Mouse (Mus musculus) thymus, adult 2 months (tissue): ENCODE measurements around the gene Vmp1. TPM values are rescaled to one million over a fixed set of nuclear protein-coding genes. Genes with fewer than 3 reads are reported as not detected.

Experiments used
- DNase-seq: peaks from one replicate; pipeline ENCODE4 v3.0.0; 2021
- H3K27ac ChIP-seq: fragments of 200-500 bp; 2 replicates; pipeline ENCODE4 v1.5.1; 2012; ENCODE audit warnings: low read length, control low read depth; ENCODE audit not compliant: control insufficient read depth, insufficient read depth
- H3K27me3 ChIP-seq: fragments of 200-500 bp; 2 replicates; pipeline ENCODE4 v1.6.1; 2012; ENCODE audit warnings: mild to moderate bottlenecking, low read length, moderate library complexity, mixed read lengths; ENCODE audit not compliant: control insufficient read depth, insufficient read depth
- H3K36me3 ChIP-seq: fragments of 200-500 bp; 2 replicates; pipeline ENCODE4 v1.6.1; 2012; ENCODE audit warnings: mild to moderate bottlenecking, low read length, moderate library complexity; ENCODE audit not compliant: control insufficient read depth, insufficient read depth
- H3K4me1 ChIP-seq: fragments of 200-500 bp; replicated peaks from 2 replicates; pipeline ENCODE4 v1.6.1; 2012; ENCODE audit warnings: low read length; ENCODE audit not compliant: control insufficient read depth, insufficient read depth
- H3K4me3 ChIP-seq: fragments of 200-500 bp; 2 replicates; pipeline ENCODE4 v1.5.1; 2012; ENCODE audit warnings: mild to moderate bottlenecking, low read length, control low read depth, moderate library complexity; ENCODE audit not compliant: control insufficient read depth, insufficient read depth
- CTCF ChIP-seq: fragments of 200-500 bp; IDR thresholded peaks from 2 replicates; pipeline ENCODE4 v1.5.1; 2012; ENCODE audit warnings: mild to moderate bottlenecking, control low read depth, low read length, moderate library complexity, borderline replicate concordance; ENCODE audit not compliant: control insufficient read depth, poor library complexity, insufficient read depth; ENCODE audit errors: extremely low read depth
- POLR2A ChIP-seq: fragments of 200-500 bp; IDR thresholded peaks from 2 replicates; pipeline ENCODE4 v1.6.1; 2012; ENCODE audit warnings: mild to moderate bottlenecking, low read length, control low read depth, moderate library complexity; ENCODE audit not compliant: control insufficient read depth, poor library complexity, insufficient read depth; ENCODE audit errors: extremely low read depth
- WGBS: fragments of 180-500 bp; shearing (Covaris S2); methylation state at CpG from one replicate; pipeline ENCODE4 v1.1.7; 2018; 5-methylcytosine and 5-hydroxymethylcytosine counted together
- polyA plus RNA-seq: library from polyadenylated mRNA; depleted of rRNA; stranded (reverse); fragments of >200 nt; gene quantifications from 2 replicates; pipeline ENCODE4 v1.2.3, GENCODE M21; 2012

Gene Vmp1
- polyA plus RNA-seq, 1 experiment: 36.7 TPM

- Histone ChIP-seq H3K4me3 (peak within 1 kb of the TSS; percentile 61), H3K4me1 (peaks cover 7% of the 10 kb centered on the region), H3K36me3 (peaks cover 5% of the 10 kb centered on the region), H3K27me3 (no peaks in the 10 kb centered on the region), H3K27ac (peak within 1 kb of the TSS; percentile 57)
- TF ChIP-seq CTCF: peak; percentile 55; the same call in 1 of the 2 replicates
- peak; percentile 94 for TF ChIP-seq POLR2A
- under 1% methylated on average over 43 of the region's 43 CpGs for WGBS
- DNase-seq: peak; percentile 98
Measured at GRCm38 (mm10) chr11:86544639-86545299, 138.9 kb downstream of the Vmp1 start, which contains the start of the genes Rps6kb1 and Tubd1. TSS of gene Rps6kb1 (minus strand) at chr11:86544805. TSS of gene Tubd1 (plus strand) at chr11:86544991.

- no peak for TF ChIP-seq CTCF
- no peak for TF ChIP-seq POLR2A
- under 1% methylated on average over 50 of the region's 50 CpGs for WGBS
Measured at GRCm38 (mm10) chr11:86543960-86544638, 139.5 kb downstream of the Vmp1 start.

GRCm38 (mm10) chr11:86542851-86543250, 140.8 kb downstream of the Vmp1 start:
- TF ChIP-seq POLR2A (no peak), CTCF (no peak)
- WGBS: 84% methylated on average over 1 of the region's 1 CpGs
- Histone ChIP-seq H3K27me3 (no peaks in the 10 kb centered on the region), H3K27ac (no peak overlapping the region), H3K4me3 (no peak overlapping the region), H3K36me3 (no peaks in the 10 kb centered on the region), H3K4me1 (peaks cover 7% of the 10 kb centered on the region)
- no peak for DNase-seq

More at GRCm38 (mm10) chr11:86543960-86544638, 139.5 kb downstream of the Vmp1 start:
- Histone ChIP-seq H3K4me3 (peak overlapping the region; percentile 61), H3K27ac (peak overlapping the region; percentile 57), H3K36me3 (peaks cover 2% of the 10 kb centered on the region; the same call in 1 of the 2 replicates), H3K4me1 (peaks cover 7% of the 10 kb centered on the region), H3K27me3 (no peaks in the 10 kb centered on the region)
- peak; percentile 58 for DNase-seq

- Histone ChIP-seq H3K4me3 (no peak overlapping the region), H3K4me1 (peaks cover 6% of the 10 kb centered on the region), H3K27me3 (no peaks in the 10 kb centered on the region), H3K36me3 (no peaks in the 10 kb centered on the region), H3K27ac (no peak overlapping the region)
- whole genome bisulfite sequencing: 86% methylated on average over 2 of the region's 2 CpGs
- DNase-seq: no peak
- TF ChIP-seq POLR2A (no peak), CTCF (no peak)
Measured at GRCm38 (mm10) chr11:86540476-86540845, 143.2 kb downstream of the Vmp1 start.

- no peak for DNase-seq
- TF ChIP-seq POLR2A (no peak), CTCF (no peak)
- H3K4me1 ChIP-seq: peaks cover 6% of the 10 kb centered on the region
- no peaks in the 10 kb centered on the region for H3K27me3 ChIP-seq
- peak overlapping the region; percentile 35 for H3K27ac ChIP-seq
- H3K36me3 ChIP-seq: no peaks in the 10 kb centered on the region
- no peak overlapping the region for H3K4me3 ChIP-seq
- 60% methylated on average over 6 of the region's 6 CpGs for WGBS
Measured at GRCm38 (mm10) chr11:86539716-86540475, 143.7 kb downstream of the Vmp1 start.

- Histone ChIP-seq H3K27ac (peak overlapping the region; percentile 96), H3K36me3 (peaks cover 4% of the 10 kb centered on the region), H3K27me3 (no peaks in the 10 kb centered on the region), H3K4me1 (peaks cover 6% of the 10 kb centered on the region), H3K4me3 (no peak overlapping the region)
- peak; percentile 41 for DNase-seq
- TF ChIP-seq POLR2A (no peak), CTCF (no peak)
- WGBS: 44% methylated on average over 4 of the region's 4 CpGs
Measured at GRCm38 (mm10) chr11:86538786-86539185, 144.8 kb downstream of the Vmp1 start.
